Mouse (Mus musculus) c-Kit-negative CD71-positive TER-119-positive erythroid progenitor cells, embryonic 14.5 days (primary cell): ENCODE results near the gene Prss38.
"Not testable (repeated sequence)": the region's sequence is repeated elsewhere in the genome, so short reads cannot be mapped to it uniquely, and the experiment has no call there.

Experiments
- DNase-seq: peaks from one replicate; pipeline ENCODE4 v3.0.0-alpha.2; 2013; ENCODE audit warnings: low read depth, low spot score

Prss38 gene

GRCm38 (mm10) chr11:59377999-59378398, 2.5 kb upstream of the Prss38 start:
- DNase-seq: no peak

- no peak for DNase-seq
Observed at GRCm38 (mm10) chr11:59369848-59370247, 5.6 kb downstream of the Prss38 start.

GRCm38 (mm10) chr11:59367955-59368354, 7.5 kb downstream of the Prss38 start:
- not testable (repeated sequence) for DNase-seq

- DNase-seq: no peak
Observed at GRCm38 (mm10) chr11:59366633-59367032, 8.8 kb downstream of the Prss38 start.

GRCm38 (mm10) chr11:59366031-59366430, 9.4 kb downstream of the Prss38 start:
- DNase-seq: no peak

GRCm38 (mm10) chr11:59364417-59364816, 11.0 kb downstream of the Prss38 start:
- DNase-seq: no peak

GRCm38 (mm10) chr11:59364007-59364406, 11.4 kb downstream of the Prss38 start:
- DNase-seq: no peak

- DNase-seq: no peak
Observed at GRCm38 (mm10) chr11:59361291-59361690, 14.2 kb downstream of the Prss38 start.

- DNase-seq: no peak
Observed at GRCm38 (mm10) chr11:59356874-59357289, 18.6 kb downstream of the Prss38 start.

GRCm38 (mm10) chr11:59354793-59355192, 20.7 kb downstream of the Prss38 start:
- DNase-seq: no peak

GRCm38 (mm10) chr11:59350326-59350725, 25.1 kb downstream of the Prss38 start:
- DNase-seq: no peak

GRCm38 (mm10) chr11:59346166-59346910, 29.1 kb downstream of the Prss38 start:
- DNase-seq: no peak

GRCm38 (mm10) chr11:59342956-59343355, 32.5 kb downstream of the Prss38 start:
- DNase-seq: no peak

- DNase-seq: no peak
Observed at GRCm38 (mm10) chr11:59338736-59339120, 36.7 kb downstream of the Prss38 start.

- DNase-seq: no peak
Observed at GRCm38 (mm10) chr11:59337955-59338735, 37.3 kb downstream of the Prss38 start.

- no peak for DNase-seq
Observed at GRCm38 (mm10) chr11:59336381-59336780, 39.1 kb downstream of the Prss38 start.

- DNase-seq: no peak
Observed at GRCm38 (mm10) chr11:59335942-59336341, 39.5 kb downstream of the Prss38 start.

GRCm38 (mm10) chr11:59335150-59335549, 40.3 kb downstream of the Prss38 start:
- DNase-seq: no peak

GRCm38 (mm10) chr11:59332938-59333337, 42.5 kb downstream of the Prss38 start:
- no peak for DNase-seq

- DNase-seq: no peak
Observed at GRCm38 (mm10) chr11:59331167-59331869, 44.1 kb downstream of the Prss38 start.

- DNase-seq: peak; percentile 49
Observed at GRCm38 (mm10) chr11:59330560-59330959, 44.9 kb downstream of the Prss38 start.

GRCm38 (mm10) chr11:59329616-59330015, 45.8 kb downstream of the Prss38 start:
- no peak for DNase-seq
